13 mouse cellular contexts compared by ENCODE assay signal in the genomic region with DNA sequence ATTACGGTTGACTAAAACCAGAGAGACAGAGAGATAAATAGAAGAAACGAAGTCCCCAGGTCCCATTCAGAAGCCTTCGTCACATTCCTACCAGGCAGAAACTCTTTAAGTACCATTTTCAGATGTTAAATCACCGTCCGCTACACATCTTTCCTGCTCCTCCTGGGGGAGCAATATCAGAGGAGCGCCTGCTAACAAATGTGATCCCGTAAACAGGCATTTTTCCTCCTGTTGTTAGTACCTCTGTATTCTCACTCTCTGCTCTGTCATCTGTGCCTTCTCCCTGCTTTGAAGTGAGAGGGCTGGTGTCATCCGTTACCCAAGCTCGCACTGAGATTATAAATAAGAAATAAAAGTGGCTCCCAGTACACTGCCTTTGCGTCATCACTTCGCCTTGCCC.
"Had no signal": no experiment of that assay in that cellular context is flagged by ENCODE, and none has a peak within 500 bp of the region (broad histone marks: within the 10 kb centered on the region; RNA-seq: fewer than 3 reads in every experiment).

No protein-coding gene starts in this region.

- H3K4me3 ChIP-seq: layer of hippocampus, adult 2 months; limb, embryonic 13.5 days had no signal

- H3K9me3 ChIP-seq: limb, embryonic 13.5 days had no signal

- H3K36me3 ChIP-seq: limb, embryonic 13.5 days had no signal

- ATAC-seq: intestine, postnatal 0 days had no signal

- H3K4me2 ChIP-seq: limb, embryonic 13.5 days had no signal

- H3K27me3 ChIP-seq: limb, embryonic 13.5 days had no signal

- DNase-seq: kidney, adult 9 months; kidney, postnatal 10 days; kidney, postnatal 4 days; left cerebral cortex, postnatal 4 days; lung, adult 18-20 months; right cerebral cortex, postnatal 4 days; spleen, adult 18-20 months; thymus, adult 18-20 months; thymus, postnatal 14 days had no signal

- H3K27ac ChIP-seq: layer of hippocampus, adult 2 months; limb, embryonic 13.5 days; liver, embryonic 14.5 days had no signal

- H3K9ac ChIP-seq: limb, embryonic 13.5 days; liver, embryonic 14.5 days had no signal
